Mouse (Mus musculus) small intestine, adult 2 months (tissue): ENCODE results near the gene Adamts12. TPM values are rescaled to one million over a fixed set of nuclear protein-coding genes. Genes with fewer than 3 reads are reported as not detected.

ENCODE experiments used
- H3K27ac ChIP-seq: fragments of 200-500 bp; 2 replicates; pipeline ENCODE4 v1.5.1; 2012; ENCODE audit warnings: low read depth, low read length, control low read depth, inconsistent platforms; ENCODE audit not compliant: insufficient read depth
- H3K27me3 ChIP-seq: fragments of 200-500 bp; 2 replicates; pipeline ENCODE4 v1.6.1; 2012; ENCODE audit warnings: mild to moderate bottlenecking, moderate library complexity, low read length, inconsistent platforms; ENCODE audit not compliant: control insufficient read depth, insufficient read depth
- H3K36me3 ChIP-seq: fragments of 200-500 bp; 2 replicates; pipeline ENCODE4 v1.6.1; 2012; ENCODE audit warnings: mild to moderate bottlenecking, low read length, control low read depth, inconsistent platforms; ENCODE audit not compliant: control insufficient read depth, insufficient read depth
- H3K4me1 ChIP-seq: fragments of 200-500 bp; 2 replicates; pipeline ENCODE4 v1.6.1; 2012; ENCODE audit warnings: low read length, inconsistent platforms, mixed read lengths; ENCODE audit not compliant: control insufficient read depth, insufficient read depth, insufficient read length
- H3K4me3 ChIP-seq: fragments of 200-500 bp; 2 replicates; pipeline ENCODE4 v1.5.1; 2012; ENCODE audit warnings: low read depth, mild to moderate bottlenecking, control low read depth, inconsistent platforms, low read length, moderate library complexity
- CTCF ChIP-seq: fragments of 200-500 bp; IDR thresholded peaks from 2 replicates; pipeline ENCODE4 v1.5.1; 2012; ENCODE audit warnings: low read depth, mild to moderate bottlenecking, control low read depth, inconsistent platforms, low read length, moderate library complexity, mixed read lengths; ENCODE audit not compliant: insufficient replicate concordance, insufficient read length; ENCODE audit errors: extremely low read depth
- POLR2A ChIP-seq: fragments of 200-500 bp; IDR thresholded peaks from 2 replicates; pipeline ENCODE4 v1.6.1; 2012; ENCODE audit warnings: low read depth, mild to moderate bottlenecking, control low read depth, inconsistent platforms, low read length, moderate library complexity
- WGBS: fragments of 180-500 bp; shearing (Covaris S2); methylation state at CpG from one replicate; pipeline ENCODE4 v1.1.7; 2018; 5-methylcytosine and 5-hydroxymethylcytosine counted together
- polyA plus RNA-seq: library from polyadenylated mRNA; depleted of rRNA; stranded (reverse); fragments of >200 nt; gene quantifications from 2 replicates; pipeline ENCODE4 v1.2.3, GENCODE M21; 2012

The Adamts12 gene
- polyA plus RNA-seq, 1 experiment, result 0.28 TPM

DNA sequence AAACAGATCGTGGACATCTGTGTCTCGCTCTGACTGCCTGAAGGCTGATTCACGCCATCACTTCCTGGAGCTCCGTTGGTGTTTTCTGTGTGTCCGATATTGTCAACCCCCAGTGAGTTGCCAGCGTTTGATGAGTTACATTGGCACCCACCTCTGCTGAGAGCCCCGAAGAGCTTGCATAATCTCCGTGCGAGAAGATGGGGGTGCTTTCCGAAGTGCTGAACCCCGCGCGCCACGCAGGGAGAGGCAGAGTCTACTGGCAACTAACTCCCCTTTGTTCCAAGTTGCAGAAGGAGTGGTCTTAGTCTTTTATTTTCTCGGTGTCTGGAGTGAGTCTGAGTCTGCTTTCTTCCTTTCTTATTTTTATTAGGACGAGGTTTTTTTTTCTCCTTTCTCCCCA, 26.9 kb upstream of the Adamts12 start, which contains the start of gene Rxfp3:
Gene Rxfp3 (minus strand): TSS at position 281 of the 400 bp plus-strand sequence.
- H3K27ac ChIP-seq, result no peak within 1 kb of the TSS
- 6% methylated on average over 16 of the region's 16 CpGs for WGBS
- peak within 1 kb of the TSS; percentile 41 for H3K4me3 ChIP-seq
- H3K27me3 ChIP-seq, result peaks cover 22% of the 10 kb centered on the region
- no peaks in the 10 kb centered on the region for H3K36me3 ChIP-seq
- no peak for TF ChIP-seq CTCF
- no peak for TF ChIP-seq POLR2A
- peaks cover 9% of the 10 kb centered on the region; the same call in 1 of the 2 replicates for H3K4me1 ChIP-seq

DNA sequence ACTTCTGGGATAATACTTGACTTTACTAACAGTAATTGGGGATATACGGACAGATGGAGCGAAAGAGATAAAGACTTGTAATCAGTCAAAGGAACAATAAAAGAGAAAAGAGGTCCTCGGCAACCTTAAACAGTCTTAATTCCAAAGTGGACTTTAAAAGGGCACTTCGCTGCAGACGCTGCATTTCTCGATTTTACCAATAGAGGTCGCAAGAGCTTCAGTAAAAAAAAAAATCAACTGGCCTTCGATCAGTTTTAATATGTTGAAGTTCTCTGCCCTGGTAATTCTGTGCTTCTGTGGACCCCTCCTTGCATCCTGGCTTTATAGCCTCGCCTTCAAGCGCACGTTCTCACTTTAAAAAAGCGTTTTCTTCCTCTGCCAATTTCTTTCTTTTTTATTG, 26.1 kb upstream of the Adamts12 start:
- WGBS, result 2% methylated on average over 12 of the region's 12 CpGs
- Histone ChIP-seq H3K27ac (no peak overlapping the region), H3K36me3 (no peaks in the 10 kb centered on the region), H3K4me1 (peaks cover 9% of the 10 kb centered on the region; the same call in 1 of the 2 replicates), H3K4me3 (no peak overlapping the region), H3K27me3 (peaks cover 22% of the 10 kb centered on the region)
- no peak for TF ChIP-seq POLR2A
- no peak for TF ChIP-seq CTCF

DNA sequence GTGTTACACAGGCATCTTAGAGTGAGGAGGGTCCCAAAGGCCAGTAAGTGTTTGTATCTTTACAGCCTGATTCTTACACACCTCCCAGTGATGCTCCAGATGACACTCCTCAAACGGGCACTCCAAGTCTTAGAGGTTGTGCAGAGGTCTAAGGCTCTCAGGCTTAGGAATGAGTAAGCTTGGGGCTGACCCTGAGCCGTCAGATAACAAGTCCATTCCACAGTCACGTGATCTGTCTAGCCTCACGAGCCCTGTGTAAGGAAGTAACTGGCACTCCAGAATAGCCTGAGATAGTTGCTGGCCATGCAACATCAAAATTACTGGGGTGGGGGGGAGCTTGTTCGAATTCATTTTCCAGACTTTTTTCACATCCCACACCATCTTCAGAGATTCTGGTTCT, 24.5 kb upstream of the Adamts12 start:
- Histone ChIP-seq H3K36me3 (no peaks in the 10 kb centered on the region), H3K27me3 (peaks cover 19% of the 10 kb centered on the region), H3K27ac (no peak overlapping the region), H3K4me1 (peaks cover 9% of the 10 kb centered on the region; the same call in 1 of the 2 replicates), H3K4me3 (no peak overlapping the region)
- TF ChIP-seq CTCF (no peak), POLR2A (no peak)
- WGBS, result 24% methylated on average over 5 of the region's 5 CpGs

DNA sequence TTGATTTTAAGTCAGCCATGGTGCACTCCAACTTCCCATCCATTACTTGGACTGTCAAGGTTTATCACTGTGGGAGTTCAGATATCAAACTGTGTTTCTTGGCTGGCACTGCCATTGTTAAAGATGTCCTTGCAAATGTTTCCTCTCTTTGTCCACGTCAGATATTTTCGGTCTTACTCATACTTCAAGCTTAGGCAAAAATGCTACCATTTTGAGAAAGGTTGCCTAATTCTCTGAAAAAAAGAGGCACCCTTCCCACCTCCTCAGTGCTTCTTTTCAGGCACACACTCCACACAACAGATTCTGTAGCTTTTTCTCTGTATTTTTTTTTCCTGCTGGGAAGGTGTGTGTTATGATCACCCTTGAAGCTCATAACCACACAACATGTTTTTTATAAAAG, 23.4 kb upstream of the Adamts12 start:
- 93% methylated on average over 2 of the region's 2 CpGs for WGBS

DNA sequence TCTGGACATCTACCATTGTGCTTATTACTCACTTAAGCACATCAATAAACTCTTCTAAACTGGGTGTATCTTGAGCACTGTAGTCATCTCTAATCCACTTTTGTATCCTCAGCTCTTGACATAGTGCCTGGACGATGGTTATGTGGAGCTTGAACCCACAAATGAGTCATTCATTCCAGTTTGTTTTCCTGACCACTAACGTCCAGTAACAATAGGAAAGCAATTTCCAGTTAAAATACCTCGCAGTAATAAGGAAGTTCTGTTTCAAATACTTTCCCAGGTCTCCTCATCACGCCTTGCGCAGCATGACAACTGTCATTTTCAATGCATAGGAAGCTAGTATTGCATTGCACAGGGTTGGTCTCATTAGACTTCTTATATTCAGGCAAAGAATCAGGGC, 21.8 kb upstream of the Adamts12 start:
- no peak overlapping the region for H3K4me3 ChIP-seq
- 39% methylated on average over 5 of the region's 5 CpGs for WGBS
- H3K36me3 ChIP-seq, result no peaks in the 10 kb centered on the region
- H3K27ac ChIP-seq, result no peak overlapping the region
- TF ChIP-seq CTCF (no peak), POLR2A (no peak)
- H3K27me3 ChIP-seq, result no peaks in the 10 kb centered on the region
- no peaks in the 10 kb centered on the region for H3K4me1 ChIP-seq

More for the DNA sequence above, 23.4 kb upstream of the Adamts12 start:
- TF ChIP-seq POLR2A, result no peak
- TF ChIP-seq CTCF, result no peak
- Histone ChIP-seq H3K4me1 (peaks cover 6% of the 10 kb centered on the region; the same call in 1 of the 2 replicates), H3K27me3 (peaks cover 13% of the 10 kb centered on the region), H3K36me3 (no peaks in the 10 kb centered on the region), H3K4me3 (no peak overlapping the region), H3K27ac (no peak overlapping the region)

DNA sequence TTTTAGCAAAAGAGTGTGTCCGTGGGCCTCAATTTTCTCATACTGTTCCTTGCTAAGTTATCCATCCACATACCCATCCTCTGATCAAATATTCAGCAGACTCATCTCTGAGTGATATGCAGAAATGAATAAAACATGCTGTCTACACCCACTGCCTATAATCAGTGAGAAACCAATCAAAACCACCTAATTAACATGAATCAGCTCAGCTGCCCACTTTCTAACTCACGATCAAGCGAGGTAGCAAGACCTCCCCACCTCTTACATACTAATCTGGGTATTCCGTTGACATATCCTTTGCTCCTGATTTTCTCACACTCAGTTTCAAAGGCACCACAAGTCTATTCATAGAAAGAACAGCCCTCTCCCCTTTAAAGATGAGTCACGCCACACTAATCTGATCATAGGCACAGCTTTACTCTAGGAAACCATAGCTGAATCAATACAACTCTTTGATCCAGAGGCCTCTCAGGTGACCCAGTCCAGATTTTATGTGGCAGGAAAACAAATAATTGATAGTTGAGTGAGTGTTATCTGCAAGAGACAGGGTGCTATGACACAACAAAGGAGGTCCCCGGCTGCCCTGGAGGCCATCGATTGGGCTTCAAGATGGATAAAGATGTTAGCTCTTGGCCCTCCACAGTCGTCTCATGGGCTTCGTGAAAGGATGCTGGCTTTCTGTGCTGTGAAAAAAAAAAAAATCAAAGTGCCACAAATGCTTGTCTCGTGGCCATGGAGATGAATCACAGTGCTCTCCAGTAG, 10.7 kb upstream of the Adamts12 start:
- H3K36me3 ChIP-seq, result no peaks in the 10 kb centered on the region
- WGBS, result 52% methylated on average over 10 of the region's 10 CpGs
- H3K27me3 ChIP-seq, result no peaks in the 10 kb centered on the region
- TF ChIP-seq POLR2A, result no peak
- no peak for TF ChIP-seq CTCF
- no peak overlapping the region for H3K4me3 ChIP-seq
- no peak overlapping the region for H3K27ac ChIP-seq
- no peaks in the 10 kb centered on the region for H3K4me1 ChIP-seq

DNA sequence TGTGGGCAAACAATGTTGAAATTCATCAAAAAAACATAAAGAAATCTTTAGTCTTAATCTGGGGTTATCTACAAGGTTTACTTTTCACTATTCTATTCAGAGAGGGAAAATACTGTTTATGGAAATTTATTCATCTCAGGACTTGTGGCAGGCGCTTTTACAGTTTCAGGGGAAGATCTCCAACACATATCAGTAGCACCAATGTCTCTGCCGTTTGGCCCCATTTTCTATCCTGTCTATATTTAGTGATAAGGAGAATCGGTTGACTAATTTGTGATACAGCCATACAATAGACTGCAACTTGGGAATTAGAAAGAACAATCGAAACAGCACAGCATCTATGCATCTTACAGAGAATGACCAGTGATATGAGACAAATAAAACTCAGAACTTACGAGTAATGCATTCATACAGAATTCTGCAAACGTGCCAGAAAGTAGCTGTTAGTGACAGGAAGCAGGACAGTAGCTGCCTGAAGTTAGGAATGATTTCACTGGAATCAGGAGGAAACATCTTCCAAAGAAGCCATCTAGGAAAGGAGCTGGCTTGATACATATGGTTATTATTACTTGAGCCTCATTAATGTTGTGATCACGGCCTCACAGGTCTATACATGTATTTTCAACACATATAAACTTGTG, 10.0 kb upstream of the Adamts12 start:
- TF ChIP-seq POLR2A (no peak), CTCF (no peak)
- H3K4me3 ChIP-seq, result no peak overlapping the region
- no peak overlapping the region for H3K27ac ChIP-seq
- no peaks in the 10 kb centered on the region for H3K4me1 ChIP-seq
- WGBS, result 59% methylated on average over 7 of the region's 7 CpGs
- no peaks in the 10 kb centered on the region for H3K27me3 ChIP-seq
- no peaks in the 10 kb centered on the region for H3K36me3 ChIP-seq
